Mouse (Mus musculus) lung, postnatal 10 days (tissue): ENCODE measurements around the gene Zfp992.
"Not testable (repeated sequence)": the region's sequence is repeated elsewhere in the genome, so short reads cannot be mapped to it uniquely, and the experiment has no call there.

Experiments used
- DNase-seq: peaks from one replicate; pipeline ENCODE4 v3.0.0; 2021

Zfp992 gene

GRCm38 (mm10) chr4:146476260-146476659 is 27.4 kb downstream of the Zfp992 start:
- DNase-seq = not testable (repeated sequence)

- not testable (repeated sequence) for DNase-seq
These were observed 28.1 kb downstream of the Zfp992 start for GRCm38 (mm10) chr4:146476959-146477358.

GRCm38 (mm10) chr4:146480376-146481096 is 31.7 kb downstream of the Zfp992 start:
- DNase-seq = not testable (repeated sequence)

- DNase-seq = not testable (repeated sequence)
These were observed 33.7 kb downstream of the Zfp992 start for GRCm38 (mm10) chr4:146482546-146482945.

GRCm38 (mm10) chr4:146483571-146484280 is 34.9 kb downstream of the Zfp992 start:
- DNase-seq = not testable (repeated sequence)

GRCm38 (mm10) chr4:146484676-146485075 is 35.9 kb downstream of the Zfp992 start:
- DNase-seq = not testable (repeated sequence)

GRCm38 (mm10) chr4:146485183-146485939 is 36.5 kb downstream of the Zfp992 start:
- not testable (repeated sequence) for DNase-seq

- DNase-seq = not testable (repeated sequence)
These were observed 37.9 kb downstream of the Zfp992 start for GRCm38 (mm10) chr4:146486753-146487152.

- DNase-seq = not testable (repeated sequence)
These were observed 40.4 kb downstream of the Zfp992 start for GRCm38 (mm10) chr4:146489196-146489595.

GRCm38 (mm10) chr4:146491993-146492392 is 43.2 kb downstream of the Zfp992 start:
- DNase-seq = not testable (repeated sequence)

- DNase-seq = no peak
These were observed 43.6 kb downstream of the Zfp992 start for GRCm38 (mm10) chr4:146492439-146492838.

- no peak for DNase-seq
These were observed 44.0 kb downstream of the Zfp992 start for GRCm38 (mm10) chr4:146492851-146493250.

- not testable (repeated sequence) for DNase-seq
These were observed 44.6 kb downstream of the Zfp992 start for GRCm38 (mm10) chr4:146493319-146493907.

GRCm38 (mm10) chr4:146494980-146495379 is 46.2 kb downstream of the Zfp992 start:
- DNase-seq = no peak

- not testable (repeated sequence) for DNase-seq
These were observed 49.0 kb downstream of the Zfp992 start for GRCm38 (mm10) chr4:146497695-146498275.

GRCm38 (mm10) chr4:146501727-146502126 is 52.9 kb downstream of the Zfp992 start, which contains the start of gene Zfp981:
Zfp981 (plus strand) TSS chr4:146502027.
- DNase-seq = not testable (repeated sequence)

GRCm38 (mm10) chr4:146509029-146509428 is 60.2 kb downstream of the Zfp992 start:
- DNase-seq = not testable (repeated sequence)

- DNase-seq = not testable (repeated sequence)
These were observed 63.0 kb downstream of the Zfp992 start for GRCm38 (mm10) chr4:146511871-146512270.

GRCm38 (mm10) chr4:146516474-146516873 is 67.7 kb downstream of the Zfp992 start:
- DNase-seq = no peak

- DNase-seq = not testable (repeated sequence)
These were observed 68.3 kb downstream of the Zfp992 start for GRCm38 (mm10) chr4:146517150-146517549.
